Mouse (Mus musculus) G1E (cell line): Measurements from ENCODE around the gene Rhbdd1. TPM values are rescaled to one million over a fixed set of nuclear protein-coding genes. Genes with fewer than 3 reads are reported as not detected.

Experiments
- ATAC-seq: 2 replicates; pipeline ENCODE4 v1.8.0; 2016; ENCODE audit warnings: mild to moderate bottlenecking; ENCODE audit not compliant: insufficient number of reproducible peaks, poor library complexity, low FRiP score, severe bottlenecking; ENCODE audit errors: extremely low read depth
- DNase-seq: peaks from one replicate; pipeline ENCODE4 v3.0.0; 2012; ENCODE audit warnings: low spot score
- H3K27me3 ChIP-seq: 2 replicates; pipeline ENCODE4 v1.6.1; 2012; ENCODE audit warnings: mild to moderate bottlenecking, low read length, inconsistent platforms; ENCODE audit not compliant: insufficient read depth
- H3K36me3 ChIP-seq: replicated peaks from 2 replicates; pipeline ENCODE3; 2012; ENCODE audit warnings: mild to moderate bottlenecking, inconsistent platforms
- H3K4me1 ChIP-seq: 2 replicates; pipeline ENCODE4 v1.6.1; 2012; ENCODE audit warnings: low read depth, low read length, inconsistent platforms, mixed read lengths; ENCODE audit not compliant: insufficient read depth
- H3K4me3 ChIP-seq: 2 replicates; pipeline ENCODE4 v1.5.1; 2012; ENCODE audit warnings: low read depth, mild to moderate bottlenecking, inconsistent platforms, low read length, moderate library complexity, mixed read lengths
- H3K9me3 ChIP-seq: replicated peaks from 2 replicates; pipeline ENCODE4 v1.6.1; 2012; ENCODE audit warnings: inconsistent platforms
- CTCF ChIP-seq: IDR thresholded peaks from 2 replicates; pipeline ENCODE4 v1.5.1; 2012; ENCODE audit warnings: low read depth, low read length, inconsistent platforms, mixed read lengths
- GATA1 ChIP-seq: IDR thresholded peaks from 2 replicates; pipeline ENCODE4 v1.6.1; 2012; ENCODE audit warnings: borderline replicate concordance, low read length, inconsistent platforms, mixed read lengths
- GATA2 ChIP-seq: IDR thresholded peaks from 2 replicates; pipeline ENCODE4 v1.6.1; 2012; ENCODE audit warnings: low read depth, low read length, inconsistent platforms, borderline replicate concordance
- POLR2AphosphoS5 ChIP-seq: IDR thresholded peaks from 2 replicates; pipeline ENCODE4 v1.6.1; 2012; ENCODE audit warnings: low read depth, low read length, inconsistent platforms; ENCODE audit not compliant: insufficient replicate concordance
- TAL1 ChIP-seq: conservative IDR thresholded peaks from 2 replicates; pipeline ENCODE4 v1.6.1; 2012; ENCODE audit warnings: low read depth, low read length, inconsistent platforms, mixed read lengths
- polyA plus RNA-seq: library from polyadenylated mRNA; stranded (reverse); fragments of >175 nt; gene quantifications from 2 replicates; pipeline ENCODE4 v1.2.3, GENCODE M21; 2012
- total RNA-seq, 2 experiments: library from RNA; stranded (forward) in 1 of 2; stranded (reverse) in 1 of 2; fragments of 200-1000 nt in 1 of 2; fragments of >200 nt in 1 of 2; fragmentation: Nextera tagmentation in 1 of 2; gene quantifications; 2 replicates each; pipeline ENCODE4 v1.2.3; 2014 to 2017

Gene Rhbdd1
- total and polyA plus RNA-seq, 3 experiments, result 2.8 to 60.2 (median 41.8) TPM

- TF ChIP-seq TAL1 (no peak), GATA1 (no peak), GATA2 (no peak), POLR2AphosphoS5 (no peak), CTCF (no peak)
- no peak for DNase-seq
- Histone ChIP-seq H3K4me1 (no peaks in the 10 kb centered on the region; the same call in 1 of the 2 replicates), H3K36me3 (no peaks in the 10 kb centered on the region), H3K9me3 (peaks cover 29% of the 10 kb centered on the region), H3K4me3 (no peak overlapping the region), H3K27me3 (peaks cover 35% of the 10 kb centered on the region)
- no peak for ATAC-seq
Observed at GRCm38 (mm10) chr1:82290723-82291150, 25.5 kb upstream of the Rhbdd1 start.

- TF ChIP-seq GATA2 (no peak), TAL1 (no peak), POLR2AphosphoS5 (no peak), GATA1 (no peak), CTCF (no peak)
- Histone ChIP-seq H3K9me3 (peaks cover 29% of the 10 kb centered on the region), H3K4me3 (no peak within 1 kb of the TSS), H3K4me1 (no peaks in the 10 kb centered on the region; the same call in 1 of the 2 replicates), H3K36me3 (no peaks in the 10 kb centered on the region), H3K27me3 (peaks cover 35% of the 10 kb centered on the region)
- ATAC-seq (no peak), DNase-seq (no peak)
Observed at GRCm38 (mm10) chr1:82291151-82291797, 25.0 kb upstream of the Rhbdd1 start, which contains the start of gene Irs1. TSS of gene Irs1 (minus strand) at chr1:82291416.

DNA sequence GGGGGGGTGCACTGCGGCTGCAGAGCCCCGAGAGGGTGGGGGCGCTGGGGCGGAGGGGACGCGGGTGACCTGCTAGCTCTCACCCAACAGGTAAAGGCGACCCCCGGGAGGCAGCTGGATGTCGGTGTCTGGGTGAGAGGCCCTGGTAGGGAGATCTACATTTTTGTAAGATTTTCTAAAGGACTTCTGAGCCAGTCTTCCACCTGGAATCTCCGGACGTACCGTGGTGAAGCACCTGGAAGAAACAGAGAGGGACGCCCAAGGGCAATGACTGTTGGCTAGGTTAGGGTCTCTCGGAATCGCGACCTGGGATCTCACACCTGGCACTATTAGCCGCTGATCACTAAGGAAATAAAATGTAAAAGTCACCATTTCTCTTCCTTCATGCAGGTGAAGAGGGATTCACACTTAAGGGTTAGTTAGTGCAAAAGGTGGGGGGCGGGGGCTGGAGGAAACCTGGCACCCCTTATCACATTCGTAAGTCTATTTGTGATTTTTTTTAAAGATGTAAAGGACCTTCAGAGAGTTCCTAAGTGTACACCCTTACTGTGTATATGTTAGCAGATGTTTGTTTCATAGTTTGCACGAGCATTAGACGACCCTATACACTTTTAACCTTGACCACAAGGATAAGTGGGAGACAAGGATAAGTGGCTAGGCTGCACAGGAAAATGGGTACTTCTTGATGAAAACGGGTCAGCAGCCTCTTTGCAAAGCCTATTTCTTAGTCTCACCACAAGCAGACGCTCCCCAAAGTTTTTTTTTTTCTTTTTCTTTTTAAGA, 24.1 kb upstream of the Rhbdd1 start:
- TF ChIP-seq POLR2AphosphoS5 (no peak), GATA2 (no peak), GATA1 (no peak), CTCF (no peak), TAL1 (no peak)
- Histone ChIP-seq H3K4me1 (no peaks in the 10 kb centered on the region; the same call in 1 of the 2 replicates), H3K36me3 (no peaks in the 10 kb centered on the region), H3K4me3 (no peak overlapping the region), H3K27me3 (peaks cover 33% of the 10 kb centered on the region), H3K9me3 (peaks cover 29% of the 10 kb centered on the region)
- no peak for DNase-seq
- no peak for ATAC-seq

DNA sequence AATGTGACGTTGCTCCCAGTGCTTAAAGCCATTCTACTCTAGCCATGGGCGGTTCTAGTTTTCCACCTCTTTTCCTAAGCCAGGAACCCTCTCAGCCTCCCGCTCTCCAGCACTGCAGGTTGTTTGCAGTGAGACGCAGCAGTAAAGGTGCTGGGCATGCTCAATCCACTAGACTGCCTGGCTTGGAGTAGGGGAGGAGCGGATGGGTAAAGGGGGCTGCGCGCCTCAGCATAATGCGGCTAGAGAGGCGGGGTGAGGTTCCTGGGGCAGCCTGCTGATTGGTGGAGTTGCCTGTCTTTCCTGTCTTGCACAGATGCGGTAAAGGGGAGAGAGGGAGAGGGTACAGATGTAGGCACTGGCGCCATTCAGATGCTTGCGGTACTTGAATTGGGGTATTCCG, 23.5 kb upstream of the Rhbdd1 start:
- DNase-seq, result no peak
- peaks cover 30% of the 10 kb centered on the region for H3K27me3 ChIP-seq
- no peak overlapping the region for H3K4me3 ChIP-seq
- H3K4me1 ChIP-seq, result no peaks in the 10 kb centered on the region
- no peaks in the 10 kb centered on the region for H3K36me3 ChIP-seq
- peaks cover 29% of the 10 kb centered on the region for H3K9me3 ChIP-seq
- no peak for ATAC-seq
- no peak for TF ChIP-seq GATA2
- no peak for TF ChIP-seq GATA1
- TF ChIP-seq TAL1, result no peak
- no peak for TF ChIP-seq CTCF
- no peak for TF ChIP-seq POLR2AphosphoS5

DNA sequence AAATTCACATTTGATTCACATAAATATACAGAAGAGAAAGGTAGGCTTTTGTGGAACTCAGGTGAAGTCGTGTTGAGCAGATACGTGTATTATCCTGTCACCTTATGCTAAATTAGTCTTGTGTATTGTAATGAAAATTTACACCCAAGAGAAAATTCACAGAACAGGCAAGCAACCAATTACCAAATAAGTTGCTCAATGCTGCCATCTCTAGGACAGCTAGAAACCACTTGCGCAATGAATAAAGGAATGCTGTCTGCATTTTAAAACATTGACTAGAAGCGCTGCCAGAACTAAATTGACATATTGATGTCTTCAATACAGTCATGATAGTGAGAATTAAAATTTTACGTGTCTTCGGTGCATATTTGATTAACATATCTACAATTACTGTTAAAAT, 22.1 kb upstream of the Rhbdd1 start:
- Histone ChIP-seq H3K27me3 (peaks cover 30% of the 10 kb centered on the region), H3K36me3 (no peaks in the 10 kb centered on the region), H3K4me3 (no peak overlapping the region), H3K9me3 (peaks cover 21% of the 10 kb centered on the region), H3K4me1 (no peaks in the 10 kb centered on the region)
- no peak for TF ChIP-seq CTCF
- no peak for TF ChIP-seq TAL1
- TF ChIP-seq GATA1, result no peak
- no peak for TF ChIP-seq GATA2
- no peak for TF ChIP-seq POLR2AphosphoS5
- no peak for DNase-seq
- no peak for ATAC-seq

DNA sequence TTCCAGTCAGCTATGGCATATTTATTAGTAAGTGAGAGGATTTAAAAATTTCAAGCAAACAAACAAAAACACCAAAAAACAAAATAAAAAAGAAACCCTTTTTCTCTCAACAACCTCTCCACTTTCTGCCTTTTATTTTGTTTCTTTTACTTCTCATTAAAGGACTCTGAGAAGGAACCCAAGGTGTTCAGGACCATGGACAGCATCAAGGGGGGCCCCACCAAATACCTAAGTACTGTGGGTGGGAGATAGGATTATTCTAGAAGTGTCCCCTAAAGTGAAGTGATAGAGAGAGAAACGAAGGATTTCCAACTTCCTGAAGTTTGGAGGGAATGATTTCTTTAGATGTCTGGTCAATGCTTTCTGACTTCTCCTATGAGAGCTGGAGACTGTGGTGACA, 17.7 kb upstream of the Rhbdd1 start:
- no peaks in the 10 kb centered on the region for H3K27me3 ChIP-seq
- H3K36me3 ChIP-seq, result no peaks in the 10 kb centered on the region
- H3K9me3 ChIP-seq, result no peaks in the 10 kb centered on the region
- ATAC-seq (no peak), DNase-seq (no peak)
- no peak overlapping the region for H3K4me3 ChIP-seq
- TF ChIP-seq CTCF (no peak), TAL1 (no peak), GATA2 (no peak), POLR2AphosphoS5 (no peak), GATA1 (no peak)
- H3K4me1 ChIP-seq, result no peaks in the 10 kb centered on the region
